Mouse (Mus musculus): Measurements from ENCODE around the gene Plpp6. TPM values are rescaled to one million over a fixed set of nuclear protein-coding genes. Genes with fewer than 3 reads are reported as not detected.
"Not testable (repeated sequence)": the region's sequence is repeated elsewhere in the genome, so short reads cannot be mapped to it uniquely, and the experiment has no call there.

Plpp6 gene
- total RNA-seq, 2 experiments from 2014 or later, result 25.4 to 43.7 TPM

DNA sequence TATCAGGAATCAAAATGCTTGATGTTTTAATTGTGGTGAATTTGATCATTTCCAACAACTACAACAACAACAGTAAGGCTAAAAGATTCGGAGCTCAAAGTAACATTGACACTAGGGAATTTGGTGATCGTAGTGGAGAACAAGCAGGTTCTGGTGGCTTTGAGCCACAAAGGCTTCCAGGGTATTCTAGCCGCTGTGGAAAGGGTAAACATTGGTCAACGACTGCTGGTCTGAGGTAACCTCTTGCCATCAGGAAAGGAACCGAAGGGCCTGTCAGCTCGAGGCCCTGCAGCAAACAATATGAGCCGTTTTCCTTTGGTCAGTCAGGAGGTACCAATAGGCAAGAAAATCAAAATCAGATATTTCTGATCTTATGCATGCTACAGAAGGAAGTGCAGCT lies 18.9 kb downstream of the Plpp6 start:
- DNase-seq, result no peak

DNA sequence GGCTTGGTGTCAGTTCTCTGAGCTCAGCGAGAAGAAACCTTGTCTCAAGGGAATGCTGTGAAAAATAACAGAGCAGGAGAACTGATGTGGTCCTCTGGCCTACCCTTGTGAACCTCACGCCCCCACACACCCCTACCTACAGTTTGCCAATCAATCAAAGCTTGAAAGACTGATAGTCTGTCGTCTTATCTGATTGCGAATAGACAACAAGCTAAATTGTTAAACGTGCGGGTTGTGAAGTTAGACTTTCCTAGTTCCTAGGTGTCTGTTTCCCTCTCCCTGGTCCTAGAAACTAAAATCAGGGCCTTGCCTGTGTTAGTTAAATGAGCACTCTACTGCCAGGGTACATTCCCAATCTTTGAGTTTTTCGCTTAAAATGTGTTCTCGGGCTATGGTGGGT lies 25.8 kb downstream of the Plpp6 start:
- no peak for DNase-seq

GRCm38 (mm10) chr19:28990194-28990589 lies 26.4 kb downstream of the Plpp6 start, which contains the start of gene Cdc37l1:
Gene Cdc37l1, plus strand, starts transcription at chr19:28990352.
- peak; percentile 100 for DNase-seq

DNA sequence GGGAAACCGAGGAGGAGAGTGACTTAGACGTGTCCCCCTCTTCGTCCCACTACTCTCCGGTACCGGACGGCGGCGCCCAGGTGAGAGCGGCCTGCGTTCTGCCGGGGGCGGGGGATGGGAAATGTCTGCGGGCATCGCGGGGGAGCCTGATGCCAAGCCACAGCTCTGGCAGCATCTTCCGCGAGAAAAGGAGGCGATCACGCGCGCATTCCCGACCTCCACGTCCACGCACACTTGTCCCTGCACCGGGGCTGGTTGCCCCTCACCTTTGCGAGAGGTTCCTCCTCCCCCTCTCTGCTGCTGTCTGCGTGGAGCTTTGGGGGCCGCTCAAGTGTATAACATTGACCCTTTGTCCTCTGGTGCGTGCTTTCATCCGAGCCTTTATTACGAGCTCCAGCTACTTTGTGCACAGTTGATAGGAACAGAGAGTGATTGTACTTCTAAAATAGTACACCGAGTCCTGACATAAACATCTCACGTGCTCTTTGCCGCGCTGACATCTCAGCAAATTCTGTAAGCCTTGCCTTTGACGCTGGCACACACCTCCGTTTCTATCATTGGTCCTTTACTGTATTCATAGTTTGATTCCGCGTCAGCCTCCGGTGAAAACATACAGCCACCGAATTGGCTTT lies 27.0 kb downstream of the Plpp6 start:
- peak in 1 of 2 experiments; percentile 32 for DNase-seq

DNA sequence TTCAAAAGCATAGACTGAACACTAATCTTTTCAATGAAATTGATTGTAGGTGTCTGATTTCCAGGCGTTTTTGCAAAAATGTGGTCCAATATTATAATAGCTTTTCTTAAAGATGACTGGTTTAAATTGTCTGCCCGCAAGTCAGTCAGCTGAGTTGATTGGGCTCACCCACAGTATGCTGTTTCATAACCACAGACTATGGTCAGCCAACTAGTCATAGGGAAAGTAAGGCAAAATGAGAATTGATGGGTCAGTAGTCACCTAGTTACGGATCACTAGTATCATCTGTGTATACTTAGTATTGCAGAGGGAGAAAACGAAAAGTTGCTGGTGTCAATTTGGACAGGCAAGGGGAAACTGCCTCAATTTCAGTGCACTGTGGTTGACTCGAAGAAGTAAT lies 27.6 kb downstream of the Plpp6 start:
- no peak for DNase-seq

- DNase-seq, result no peak
Measured at GRCm38 (mm10) chr19:28994870-28995269, 31.1 kb downstream of the Plpp6 start.

GRCm38 (mm10) chr19:28995366-28995765 lies 31.6 kb downstream of the Plpp6 start:
- DNase-seq, result no peak

GRCm38 (mm10) chr19:28997976-28998630 lies 34.4 kb downstream of the Plpp6 start:
- no peak for DNase-seq

DNA sequence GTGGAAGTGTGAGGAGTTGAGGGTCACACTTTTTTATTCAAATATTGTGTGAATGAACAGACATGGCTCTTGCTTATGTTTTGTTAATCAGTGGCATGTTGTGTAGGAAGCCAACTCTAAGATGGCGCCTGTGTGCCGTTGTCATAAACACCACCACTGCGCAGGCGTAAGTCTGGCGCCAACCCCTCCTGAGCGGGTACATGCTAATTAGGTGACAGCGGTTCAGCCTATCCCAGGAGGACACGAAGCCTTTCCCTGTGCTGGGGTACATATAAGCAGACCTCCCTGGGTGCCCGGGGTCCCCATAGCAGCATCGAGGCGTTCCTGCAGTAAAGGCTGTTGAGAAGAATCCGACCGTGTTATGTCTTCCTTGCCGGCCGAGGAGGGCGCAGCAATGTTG lies 36.6 kb downstream of the Plpp6 start:
- DNase-seq, result not testable (repeated sequence)

GRCm38 (mm10) chr19:29008069-29008706 lies 44.4 kb downstream of the Plpp6 start:
- DNase-seq, result peak; percentile 34 to 40

- no peak for DNase-seq
Measured at GRCm38 (mm10) chr19:29009046-29009445, 45.3 kb downstream of the Plpp6 start.

GRCm38 (mm10) chr19:29011355-29011990 lies 47.7 kb downstream of the Plpp6 start:
- DNase-seq, result no peak

- no peak for DNase-seq
Measured at GRCm38 (mm10) chr19:29014466-29015055, 50.8 kb downstream of the Plpp6 start.

DNA sequence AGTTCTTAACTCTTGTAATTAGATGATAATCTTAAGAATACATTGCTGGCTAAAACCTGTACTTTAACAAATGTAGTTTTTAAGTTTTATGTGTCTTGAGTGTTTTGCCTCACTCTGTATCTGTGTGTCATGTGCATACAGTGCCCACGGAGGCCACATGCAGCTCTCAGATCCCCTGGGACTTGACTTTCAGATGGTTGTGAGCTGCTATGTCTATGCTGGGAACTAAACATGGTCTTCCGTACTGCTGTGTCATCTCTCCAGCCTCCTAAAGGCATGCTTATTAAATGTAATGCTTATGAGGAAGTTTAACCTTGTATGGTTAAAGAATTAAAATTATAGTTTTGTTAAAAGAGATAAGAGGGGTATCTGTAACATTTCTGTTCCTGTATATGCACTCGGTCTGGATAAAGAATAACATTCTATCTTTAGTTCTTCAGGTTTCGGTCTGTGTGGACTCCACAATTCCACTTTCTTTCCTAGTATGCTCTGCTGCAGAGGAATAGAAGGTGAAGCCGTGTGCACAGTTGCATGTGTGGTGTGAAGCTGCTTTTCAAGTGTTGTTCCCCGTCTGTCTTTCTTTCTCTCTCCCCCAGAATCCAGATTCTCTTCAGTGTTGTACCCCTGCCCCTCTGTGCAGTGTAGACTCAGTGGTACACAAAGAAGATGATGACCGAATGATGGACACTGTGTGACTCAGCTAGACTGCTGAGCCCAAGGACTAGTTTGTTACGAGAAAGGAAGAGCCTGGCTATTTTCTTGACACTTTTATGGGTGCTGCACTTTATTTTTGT lies 51.9 kb downstream of the Plpp6 start:
- no peak for DNase-seq

GRCm38 (mm10) chr19:29016204-29016765 lies 52.5 kb downstream of the Plpp6 start:
- DNase-seq, result no peak

Other genes with a start within 250 kb of the Plpp6 start
- 1 to 10 TPM in 1 of 2 experiments, under 1 TPM in 1; 0.79 to 1.5 TPM for gene Slc1a1, start 128.9 kb upstream of the Plpp6 start, total RNA-seq (2021)
- gene 4430402I18Rik, start 3.8 kb downstream of the Plpp6 start, total RNA-seq (2021), result 1 to 10 TPM; 3.2 to 8.6 TPM
- 10 to 100 TPM; 43.4 to 52.5 TPM for gene Cdc37l1, start 26.4 kb downstream of the Plpp6 start, total RNA-seq (2021)
- 100 to 1,000 TPM; 146 to 253 TPM for gene Ak3, start 84.0 kb downstream of the Plpp6 start, total RNA-seq (2021)
- gene Rcl1, start 137.4 kb downstream of the Plpp6 start, total RNA-seq (2021), result 10 to 100 TPM; 25.8 to 30.1 TPM

Data from adrenal gland, postnatal 36 days (tissue).